Mouse (Mus musculus) testis, postnatal 10 days (tissue): Measurements from ENCODE around the gene Rhox3f.
"Not testable (repeated sequence)": the region's sequence is repeated elsewhere in the genome, so short reads cannot be mapped to it uniquely, and the experiment has no call there.

Source experiments
- DNase-seq: peaks from one replicate; pipeline ENCODE4 v3.0.0; 2021; ENCODE audit warnings: low spot score

Rhox3f gene

GRCm38 (mm10) chrX:37580692-37581091 is at the start of gene Rhox3f:
TSS of gene Rhox3f (plus strand) at chrX:37580992.
- not testable (repeated sequence) for DNase-seq

- not testable (repeated sequence) for DNase-seq
These were observed 39.1 kb upstream of the Rhox3f start, which contains the start of gene Rhox3e for GRCm38 (mm10) chrX:37541719-37542118. TSS of gene Rhox3e (plus strand) at chrX:37542019.

- DNase-seq = not testable (repeated sequence)
These were observed 23.7 kb upstream of the Rhox3f start, which contains the start of gene Rhox4e for GRCm38 (mm10) chrX:37557112-37557511. TSS of gene Rhox4e (plus strand) at chrX:37557412.

- not testable (repeated sequence) for DNase-seq
These were observed 9.7 kb upstream of the Rhox3f start, which contains the start of gene Rhox2f for GRCm38 (mm10) chrX:37571105-37571504. TSS of gene Rhox2f (plus strand) at chrX:37571405.

GRCm38 (mm10) chrX:37572638-37573037 is 8.2 kb upstream of the Rhox3f start:
- DNase-seq = not testable (repeated sequence)

- DNase-seq = not testable (repeated sequence)
These were observed 26.8 kb downstream of the Rhox3f start, which contains the start of gene Rhox4f for GRCm38 (mm10) chrX:37607604-37608003. TSS of gene Rhox4f (minus strand) at chrX:37607704.

GRCm38 (mm10) chrX:37628512-37628911 is 47.7 kb downstream of the Rhox3f start, which contains the start of gene Rhox3g:
TSS of gene Rhox3g (minus strand) at chrX:37628612.
- DNase-seq = not testable (repeated sequence)
